Mouse (Mus musculus) midbrain, embryonic 14.5 days (tissue): ENCODE data around the gene Gypa. TPM values are rescaled to one million over a fixed set of nuclear protein-coding genes. Genes with fewer than 3 reads are reported as not detected.
A peak's percentile ranks its signal among the peaks of the same experiment; 100 is the strongest.

Source experiments
- ATAC-seq: fragments of 200-750 bp; cut with Nextera tagmentation; 2 replicates; pipeline ENCODE4 v1.8.0; 2017; ENCODE audit warnings: moderate number of reproducible peaks, moderate library complexity; ENCODE audit not compliant: low FRiP score, low TSS enrichment
- DNase-seq: peaks from one replicate; pipeline ENCODE4 v3.0.0-alpha.2; 2015
- H3K27ac ChIP-seq: fragments of 300-500 bp; sonication (generic); replicated peaks from 2 replicates; pipeline ENCODE4 v1.5.1; 2014; ENCODE audit warnings: mild to moderate bottlenecking, low read depth, low read length, moderate library complexity
- H3K27me3 ChIP-seq: fragments of 300-500 bp; sonication (generic); 2 replicates; pipeline ENCODE4 v1.6.1; 2014; ENCODE audit warnings: low read length, control low read depth, mixed read lengths; ENCODE audit not compliant: control insufficient read depth, insufficient read depth
- H3K36me3 ChIP-seq: fragments of 300-500 bp; sonication (generic); 2 replicates; pipeline ENCODE4 v1.6.1; 2014; ENCODE audit warnings: low read length, control low read depth; ENCODE audit not compliant: control insufficient read depth, insufficient read depth
- H3K4me1 ChIP-seq: fragments of 300-500 bp; sonication (generic); 2 replicates; pipeline ENCODE4 v1.6.1; 2014; ENCODE audit warnings: mild to moderate bottlenecking, antibody characterized with exemption, low read length, control low read depth; ENCODE audit not compliant: control insufficient read depth, insufficient read depth
- H3K4me2 ChIP-seq: fragments of 300-500 bp; sonication (generic); 2 replicates; pipeline ENCODE4 v1.6.1; 2014; ENCODE audit warnings: mild to moderate bottlenecking, low read length, moderate library complexity
- H3K4me3 ChIP-seq: fragments of 300-500 bp; sonication (generic); replicated peaks from 2 replicates; pipeline ENCODE4 v1.5.1; 2014; ENCODE audit warnings: low read depth, low read length
- H3K9ac ChIP-seq: fragments of 300-500 bp; sonication (generic); replicated peaks from 2 replicates; pipeline ENCODE4 v1.6.1; 2014; ENCODE audit warnings: mild to moderate bottlenecking, low read length, moderate library complexity
- H3K9me3 ChIP-seq: fragments of 300-500 bp; sonication (generic); 2 replicates; pipeline ENCODE4 v1.6.1; 2016; ENCODE audit warnings: low read length, control low read depth, mixed read lengths; ENCODE audit not compliant: control insufficient read depth
- WGBS: fragments of 180-500 bp; shearing (Covaris S2); extraction: QIAGEN DNeasy Blood & Tissue Kit; methylation state at CpG from one replicate; pipeline ENCODE4 v1.1.7; 2014; 5-methylcytosine and 5-hydroxymethylcytosine counted together
- polyA plus RNA-seq: library from polyadenylated mRNA; unstranded; fragments of >200 nt; fragmentation: Nextera tagmentation; extraction: Ambion mirVana; gene quantifications from 2 replicates; pipeline ENCODE4 v1.2.1, GENCODE M21; 2014

Gene Gypa
- 1.4 and 2.7 TPM in 2 replicates for polyA plus RNA-seq

GRCm38 (mm10) chr8:80493523-80494345 is at the start of gene Gypa:
TSS of gene Gypa (plus strand) at chr8:80493781.
- Histone ChIP-seq H3K27ac (no peak within 1 kb of the TSS), H3K36me3 (no peaks in the 10 kb centered on the region), H3K9me3 (no peaks in the 10 kb centered on the region), H3K4me1 (no peaks in the 10 kb centered on the region), H3K9ac (peak within 1 kb of the TSS; percentile 24; the same call in 1 of the 2 replicates), H3K4me3 (peak within 1 kb of the TSS; percentile 38), H3K27me3 (no peaks in the 10 kb centered on the region), H3K4me2 (peak within 1 kb of the TSS; percentile 69)
- no peak for DNase-seq
- no peak for ATAC-seq
- 30% methylated on average over 14 of the region's 14 CpGs for WGBS

- H3K36me3 ChIP-seq: no peaks in the 10 kb centered on the region
- H3K27ac ChIP-seq: no peak overlapping the region
- DNase-seq: no peak
- H3K4me2 ChIP-seq: no peak overlapping the region
- no peak overlapping the region for H3K9ac ChIP-seq
- no peak overlapping the region for H3K4me3 ChIP-seq
- H3K9me3 ChIP-seq: no peaks in the 10 kb centered on the region
- H3K4me1 ChIP-seq: no peaks in the 10 kb centered on the region
- 74% methylated on average over 4 of the region's 4 CpGs for WGBS
- no peak for ATAC-seq
- H3K27me3 ChIP-seq: no peaks in the 10 kb centered on the region
Measured at GRCm38 (mm10) chr8:80444534-80445072, 49.0 kb upstream of the Gypa start.

DNA sequence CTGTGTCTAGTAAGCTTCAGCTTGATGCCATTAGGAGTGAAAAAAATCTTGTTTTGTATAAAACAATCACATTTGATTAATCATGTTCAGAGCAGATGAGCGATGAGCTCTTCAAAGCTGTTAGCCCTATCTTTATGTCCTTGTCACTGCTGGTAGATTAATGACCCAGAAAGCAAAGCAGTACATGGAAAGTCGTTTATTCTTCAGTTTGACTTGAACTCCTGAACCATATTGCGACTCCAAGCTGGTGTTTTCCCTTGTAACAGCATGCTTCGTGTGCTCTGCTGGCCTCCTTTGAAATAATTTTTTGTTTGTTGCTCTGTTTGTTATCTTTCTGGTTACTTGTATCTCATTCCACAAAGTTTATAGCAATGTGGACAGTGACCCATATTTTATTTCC is 46.4 kb upstream of the Gypa start:
- DNase-seq: no peak
- Histone ChIP-seq H3K9me3 (no peaks in the 10 kb centered on the region), H3K27me3 (no peaks in the 10 kb centered on the region), H3K4me3 (no peak overlapping the region), H3K27ac (no peak overlapping the region), H3K36me3 (no peaks in the 10 kb centered on the region), H3K9ac (no peak overlapping the region), H3K4me2 (no peak overlapping the region), H3K4me1 (no peaks in the 10 kb centered on the region)
- 90% methylated on average over 4 of the region's 4 CpGs for WGBS
- ATAC-seq: no peak

- Histone ChIP-seq H3K9me3 (no peaks in the 10 kb centered on the region), H3K27ac (no peak overlapping the region), H3K36me3 (no peaks in the 10 kb centered on the region), H3K4me2 (no peak overlapping the region), H3K9ac (no peak overlapping the region), H3K4me3 (no peak overlapping the region), H3K27me3 (no peaks in the 10 kb centered on the region), H3K4me1 (no peaks in the 10 kb centered on the region)
- WGBS: 55% methylated on average over 19 of the region's 19 CpGs
- no peak for ATAC-seq
- peak; percentile 3 for DNase-seq
Measured at GRCm38 (mm10) chr8:80451938-80452690, 41.5 kb upstream of the Gypa start.

DNA sequence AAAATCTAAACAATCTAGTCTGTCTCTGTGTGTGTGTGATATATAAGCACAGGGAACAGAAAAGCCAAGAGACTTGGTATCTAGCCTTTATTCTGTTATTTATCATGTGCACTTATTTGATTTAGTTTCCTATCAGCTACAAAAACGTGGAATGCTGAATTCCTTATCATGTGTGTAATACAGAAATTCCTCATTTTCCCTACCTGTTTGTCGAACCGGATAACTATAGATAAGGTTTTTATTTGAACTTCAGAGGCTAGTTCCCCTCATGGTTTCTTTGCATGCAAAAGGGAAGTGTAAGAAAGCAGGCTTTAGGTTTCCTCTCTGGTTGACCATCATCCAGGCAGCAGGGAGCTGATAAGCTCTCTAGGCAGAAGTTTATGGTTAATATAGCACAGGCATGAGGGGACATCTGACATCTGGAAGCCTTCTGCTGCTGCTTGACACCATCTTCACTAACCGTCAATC is 30.1 kb upstream of the Gypa start:
- no peak overlapping the region for H3K9ac ChIP-seq
- no peaks in the 10 kb centered on the region for H3K9me3 ChIP-seq
- H3K27me3 ChIP-seq: no peaks in the 10 kb centered on the region
- no peak overlapping the region for H3K4me2 ChIP-seq
- 77% methylated on average over 4 of the region's 4 CpGs for WGBS
- ATAC-seq (no peak), DNase-seq (no peak)
- H3K27ac ChIP-seq: no peak overlapping the region
- no peak overlapping the region for H3K4me3 ChIP-seq
- no peaks in the 10 kb centered on the region for H3K4me1 ChIP-seq
- H3K36me3 ChIP-seq: no peaks in the 10 kb centered on the region

GRCm38 (mm10) chr8:80474971-80475370 is 18.6 kb upstream of the Gypa start:
- Histone ChIP-seq H3K9ac (no peak overlapping the region), H3K4me1 (no peaks in the 10 kb centered on the region), H3K4me2 (no peak overlapping the region), H3K36me3 (no peaks in the 10 kb centered on the region), H3K27me3 (no peaks in the 10 kb centered on the region), H3K9me3 (no peaks in the 10 kb centered on the region), H3K4me3 (no peak overlapping the region), H3K27ac (no peak overlapping the region)
- 39% methylated on average over 7 of the region's 7 CpGs for WGBS
- DNase-seq (peak; percentile 35), ATAC-seq (no peak)

DNA sequence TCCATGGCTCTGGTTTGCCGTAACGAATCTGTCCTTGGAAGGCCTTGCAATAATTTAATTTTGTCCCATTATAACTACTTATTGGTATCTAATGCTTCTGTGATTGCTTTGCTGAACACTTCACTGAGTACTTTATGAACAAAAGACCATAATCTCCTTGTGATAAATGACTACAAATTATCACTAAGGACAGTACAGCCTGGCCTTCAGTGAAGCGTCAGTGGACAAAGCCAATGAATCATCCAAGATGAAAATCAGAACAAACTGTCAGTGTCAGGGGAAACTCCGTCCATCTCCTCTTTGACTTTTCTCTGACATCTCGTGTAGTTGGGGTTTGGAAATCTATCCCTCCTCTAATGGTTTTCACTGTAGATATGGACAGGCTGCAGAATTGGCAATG is 15.4 kb upstream of the Gypa start:
- whole genome bisulfite sequencing: 82% methylated on average over 5 of the region's 5 CpGs
- H3K4me2 ChIP-seq: no peak overlapping the region

DNA sequence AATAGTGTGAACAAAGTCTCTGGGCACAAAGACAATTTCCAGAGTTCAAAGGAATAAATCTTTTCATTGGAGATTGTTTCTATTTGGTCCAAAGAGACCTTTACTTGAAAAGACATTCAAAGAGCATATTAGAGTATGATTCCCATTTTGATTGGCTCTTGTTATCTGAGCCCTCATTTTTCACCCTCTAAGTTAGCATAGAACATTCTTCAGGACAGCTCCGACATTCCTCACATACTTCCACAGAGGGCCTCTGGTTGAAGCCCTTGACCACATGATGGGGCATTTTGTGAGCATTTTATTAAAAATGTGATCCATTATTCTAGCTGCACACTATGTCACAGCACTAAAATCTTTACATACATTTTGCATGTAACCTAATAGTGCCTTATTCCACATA is 14.5 kb upstream of the Gypa start:
- Histone ChIP-seq H3K9ac (no peak overlapping the region), H3K27ac (no peak overlapping the region), H3K4me2 (no peak overlapping the region), H3K27me3 (no peaks in the 10 kb centered on the region), H3K4me3 (no peak overlapping the region), H3K9me3 (no peaks in the 10 kb centered on the region), H3K4me1 (no peaks in the 10 kb centered on the region), H3K36me3 (no peaks in the 10 kb centered on the region)
- WGBS: 78% methylated on average over 1 of the region's 1 CpGs
- ATAC-seq: no peak
- DNase-seq: no peak

More for the DNA sequence above, 15.4 kb upstream of the Gypa start:
- H3K9ac ChIP-seq: no peak overlapping the region
- H3K4me1 ChIP-seq: no peaks in the 10 kb centered on the region
- no peak overlapping the region for H3K4me3 ChIP-seq
- no peaks in the 10 kb centered on the region for H3K27me3 ChIP-seq
- H3K27ac ChIP-seq: no peak overlapping the region
- ATAC-seq: no peak
- no peaks in the 10 kb centered on the region for H3K36me3 ChIP-seq
- H3K9me3 ChIP-seq: no peaks in the 10 kb centered on the region
- DNase-seq: no peak
